Mouse (Mus musculus): ENCODE measurements around the gene Smndc1.

Smndc1 gene

DNA sequence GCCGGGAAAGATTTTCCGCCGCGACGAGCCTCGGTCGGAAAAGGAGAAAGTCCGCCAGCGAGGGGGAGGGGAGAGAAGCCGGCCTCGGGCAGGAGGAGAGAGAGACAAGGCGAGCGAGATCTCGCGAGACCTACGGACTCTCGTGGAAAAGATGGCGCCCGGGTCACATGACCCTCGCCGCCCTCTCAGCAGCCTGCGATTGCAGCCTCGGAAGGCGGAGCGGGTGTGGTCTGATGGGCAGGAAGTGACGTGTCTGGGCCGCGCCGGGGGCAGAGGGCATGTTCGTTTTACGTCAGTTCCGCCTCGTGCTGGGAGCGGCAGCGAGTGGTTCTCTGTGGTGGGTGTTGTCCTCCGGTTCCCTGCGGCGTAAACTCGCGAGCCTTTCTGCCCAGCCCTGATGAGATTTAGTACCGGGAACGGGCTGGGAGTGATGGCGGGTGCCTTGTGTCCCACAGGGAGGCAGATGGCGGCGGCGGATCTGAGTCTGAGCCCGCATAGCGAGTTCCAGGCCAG is at the start of gene Smndc1:
Gene Smndc1, minus strand, starts transcription at position 84 of the 513 bp plus-strand sequence.
- peak; percentile 100 for DNase-seq (ENCODE audit: low read depth, low spot score)

GRCm38 (mm10) chr19:53439340-53439739 is 49.0 kb upstream of the Smndc1 start:
- no peak for DNase-seq (ENCODE audit: low read depth, low spot score)

GRCm38 (mm10) chr19:53437991-53438390 is 47.6 kb upstream of the Smndc1 start:
- no peak for DNase-seq (ENCODE audit: low read depth, low spot score)

- no peak for DNase-seq (ENCODE audit: low read depth, low spot score)
Measured at GRCm38 (mm10) chr19:53437311-53437958, 47.1 kb upstream of the Smndc1 start.

DNA sequence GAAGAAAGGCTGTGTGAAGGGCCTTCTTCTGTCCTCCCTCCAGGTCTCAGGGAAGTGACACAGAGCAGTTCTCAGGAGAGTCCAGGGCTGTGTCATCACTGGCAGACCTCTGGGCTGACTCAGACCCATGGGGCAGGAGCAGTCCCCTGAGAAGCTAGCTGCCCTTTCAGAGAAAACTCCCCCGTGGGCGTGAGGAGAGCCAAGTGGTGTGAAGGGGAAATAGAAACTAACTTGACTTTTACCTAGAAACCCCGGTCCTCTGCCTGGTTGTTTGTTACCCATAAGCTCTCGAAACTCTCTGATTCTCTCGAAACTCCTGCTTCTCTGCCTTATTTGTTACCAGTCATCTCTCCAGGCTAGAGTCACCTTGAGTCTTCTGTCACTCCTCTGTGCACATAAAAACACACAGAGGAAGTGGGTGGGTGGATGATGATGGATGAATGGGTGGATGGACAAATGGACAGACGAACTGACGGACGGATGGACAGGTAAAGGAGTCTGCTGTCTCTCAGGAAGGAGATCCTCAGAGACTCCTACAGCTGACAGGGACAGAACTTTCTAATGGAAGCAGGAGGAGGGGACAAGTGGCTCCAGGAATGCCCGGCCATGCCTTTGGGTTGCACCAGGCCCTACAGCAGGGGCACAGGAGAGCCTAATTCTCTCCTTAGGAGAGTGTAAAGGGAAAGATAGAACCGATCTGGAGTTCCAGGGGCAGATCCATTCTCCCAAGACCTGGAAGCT is 43.7 kb upstream of the Smndc1 start:
- peak; percentile 59 for DNase-seq (ENCODE audit: low read depth, low spot score)

- no peak for DNase-seq (ENCODE audit: low read depth, low spot score)
Measured at GRCm38 (mm10) chr19:53431003-53431402, 40.6 kb upstream of the Smndc1 start.

GRCm38 (mm10) chr19:53430356-53430755 is 40.0 kb upstream of the Smndc1 start:
- no peak for DNase-seq (ENCODE audit: low read depth, low spot score)

DNA sequence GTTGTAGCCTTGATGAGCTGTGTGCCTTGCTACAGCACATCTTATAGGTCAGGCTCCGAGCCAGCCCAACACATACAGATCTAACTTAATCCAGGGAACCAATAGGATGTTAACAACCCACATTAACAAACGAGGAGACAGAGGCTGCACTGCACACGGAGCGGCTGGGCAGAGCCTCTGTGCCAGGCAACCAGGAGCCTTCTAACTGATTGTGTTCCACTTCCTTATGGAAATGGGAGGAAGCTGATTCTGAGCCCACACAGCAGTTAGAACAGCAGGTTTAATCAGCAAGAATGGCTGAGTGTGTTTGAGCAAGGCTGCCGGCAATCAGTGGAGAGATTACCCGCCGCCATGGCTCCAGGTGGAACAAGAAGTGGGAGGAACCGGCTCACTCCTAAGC is 37.4 kb upstream of the Smndc1 start:
- DNase-seq (ENCODE audit: low read depth, low spot score), result no peak

DNA sequence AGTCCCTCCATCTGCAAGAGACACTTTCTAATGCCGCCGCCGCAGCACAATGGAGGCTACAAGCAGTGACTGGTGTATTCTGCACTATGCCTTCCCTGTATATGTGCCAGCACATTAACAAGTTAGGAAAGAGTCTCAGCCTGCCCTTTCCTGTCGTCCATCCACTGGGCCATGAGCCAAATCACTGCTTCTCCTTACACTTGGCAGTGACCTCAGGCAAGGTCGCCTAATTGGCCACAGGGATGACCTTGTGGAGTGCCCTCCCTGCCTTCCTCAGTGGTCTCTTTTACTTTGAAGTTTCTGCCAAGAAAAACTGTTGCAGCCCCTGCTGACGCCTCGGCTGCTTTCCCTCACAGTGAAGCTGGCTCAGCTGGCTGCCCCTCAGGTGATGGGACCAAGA is 37.0 kb upstream of the Smndc1 start:
- no peak for DNase-seq (ENCODE audit: low read depth, low spot score)

DNA sequence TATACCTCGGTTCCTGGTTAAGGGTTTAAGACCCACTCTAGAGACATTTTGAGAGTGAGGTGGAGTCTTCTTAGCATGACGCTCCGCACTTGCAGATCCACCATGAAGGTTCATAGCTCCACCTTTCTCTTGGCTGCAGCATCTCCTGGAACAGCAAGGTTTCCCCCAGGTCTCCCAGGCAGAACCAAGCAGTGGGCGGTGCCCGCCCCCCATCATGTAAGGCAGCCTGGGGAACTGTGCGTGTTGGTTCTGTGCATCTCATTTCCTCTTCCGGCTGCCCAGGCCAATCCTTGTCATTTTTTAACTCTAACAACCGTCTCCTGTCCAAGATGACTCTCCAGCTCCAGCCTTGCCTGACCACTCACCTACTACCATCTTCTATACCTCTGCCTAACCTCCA is 35.4 kb upstream of the Smndc1 start:
- no peak for DNase-seq (ENCODE audit: low read depth, low spot score)

DNA sequence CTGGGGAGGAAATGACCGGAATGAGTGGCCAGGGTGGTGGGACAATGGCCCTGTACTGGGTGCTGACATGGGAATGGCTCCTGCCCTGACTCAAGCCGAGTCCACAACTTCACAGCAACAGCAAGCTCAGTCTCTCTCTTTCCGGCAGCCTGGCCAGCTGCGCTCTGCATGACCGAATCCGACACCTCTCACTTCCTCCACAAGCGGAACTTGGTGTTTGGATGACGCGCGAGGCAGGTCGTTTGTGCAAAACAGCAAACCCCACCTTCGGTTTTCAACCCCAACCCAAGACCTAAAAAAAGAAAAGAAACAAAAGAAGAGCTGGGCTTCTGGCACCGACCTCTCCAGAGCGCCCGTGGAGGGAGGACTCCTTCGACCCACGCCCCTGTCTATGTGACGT is 34.3 kb upstream of the Smndc1 start:
- DNase-seq (ENCODE audit: low read depth, low spot score), result peak; percentile 96

DNA sequence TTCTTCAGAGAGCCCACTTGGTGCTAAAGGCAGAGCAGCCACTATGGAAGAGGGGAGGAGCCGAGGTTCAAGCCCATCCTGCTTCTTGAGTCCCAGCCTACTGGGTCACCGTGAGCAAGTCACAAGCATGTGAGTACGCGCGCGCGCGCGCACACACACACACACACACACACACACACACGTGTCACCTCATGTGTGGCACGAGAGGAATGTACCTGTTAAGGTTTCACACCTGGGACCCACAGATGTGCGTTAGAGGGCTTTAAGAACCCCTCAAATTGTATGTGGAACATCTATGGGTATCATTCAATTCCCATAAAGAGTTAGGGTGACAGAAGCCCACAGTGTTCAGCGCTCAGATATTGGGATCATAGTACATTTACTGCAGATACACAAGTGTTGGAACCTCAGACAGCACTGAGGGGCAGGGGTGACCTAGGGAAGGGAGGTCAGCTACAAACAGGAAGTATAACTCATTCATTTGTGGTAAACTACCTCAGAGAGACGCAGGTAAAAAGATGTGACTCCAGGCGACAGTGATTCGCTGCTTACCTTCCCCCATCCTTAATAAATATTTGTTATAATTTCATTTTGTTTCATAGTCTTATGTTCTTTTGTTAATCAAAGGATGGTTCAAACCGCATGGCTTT is 33.6 kb upstream of the Smndc1 start:
- DNase-seq (ENCODE audit: low read depth, low spot score), result peak; percentile 89

DNA sequence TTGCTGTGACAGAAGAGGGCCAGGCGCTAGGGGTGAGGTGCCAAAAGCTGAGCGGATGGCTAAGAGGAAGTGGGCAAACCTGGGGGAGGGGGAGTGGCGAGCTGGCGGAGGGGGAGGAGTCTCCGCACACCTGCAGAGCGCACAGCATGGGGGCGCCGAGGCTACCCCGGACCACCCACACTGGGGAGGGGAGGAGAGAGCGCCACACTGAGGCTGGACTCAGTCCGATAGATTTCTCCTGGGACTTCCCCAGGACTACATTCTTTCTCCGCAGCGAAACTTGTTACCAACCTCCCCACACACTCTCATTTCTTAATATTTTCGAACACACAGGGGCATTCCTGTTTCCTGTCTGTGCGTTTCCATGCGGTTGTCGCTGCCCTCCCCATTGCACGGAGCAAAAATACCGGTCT is 33.0 kb upstream of the Smndc1 start:
- DNase-seq (ENCODE audit: low read depth, low spot score), result peak; percentile 89

DNA sequence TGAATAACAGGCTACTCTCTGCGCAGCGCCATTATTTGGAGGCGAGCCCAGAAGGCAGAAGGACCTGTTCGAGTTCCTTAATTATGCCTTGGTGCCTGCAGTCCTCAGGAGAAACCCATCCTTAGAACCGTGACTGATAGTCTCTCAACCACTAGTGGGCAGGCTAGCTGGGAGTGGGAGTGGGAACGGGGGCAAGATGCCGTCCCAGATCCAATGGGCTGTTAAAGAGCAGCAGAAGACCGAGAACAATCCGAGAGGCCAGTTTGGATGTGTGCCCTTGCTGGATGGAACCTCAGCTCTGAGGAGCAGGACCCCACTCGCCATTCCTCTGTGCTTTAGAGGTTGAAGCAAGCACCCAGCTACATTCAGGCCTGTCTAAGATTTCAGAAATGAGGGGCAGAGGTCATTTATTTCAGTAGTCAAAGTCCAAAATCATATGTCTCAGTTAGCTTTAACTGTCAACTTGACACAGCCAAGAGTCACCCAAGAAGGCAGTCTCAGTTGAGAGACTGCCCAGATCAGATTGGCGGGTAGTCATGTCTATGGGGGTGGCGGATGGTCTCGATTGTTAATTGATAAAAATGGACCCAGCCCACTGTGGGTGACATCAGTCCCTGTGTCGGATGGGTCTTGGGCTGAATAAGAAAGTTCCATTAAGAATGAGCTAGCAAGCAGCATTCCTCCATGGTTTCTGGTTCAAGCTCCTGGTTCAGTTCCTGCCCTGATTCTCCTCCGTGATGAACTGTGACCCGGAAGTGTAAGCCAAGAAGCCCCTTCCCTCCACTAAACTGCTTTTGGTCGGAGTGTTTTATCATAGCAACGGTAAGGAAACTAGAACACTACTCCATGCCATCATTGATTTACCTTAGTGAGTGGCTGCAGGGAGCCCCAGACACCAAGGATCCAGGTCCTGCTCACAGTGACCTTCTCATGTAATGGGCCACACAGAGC is 32.3 kb upstream of the Smndc1 start:
- peak; percentile 37 for DNase-seq (ENCODE audit: low read depth, low spot score)

DNA sequence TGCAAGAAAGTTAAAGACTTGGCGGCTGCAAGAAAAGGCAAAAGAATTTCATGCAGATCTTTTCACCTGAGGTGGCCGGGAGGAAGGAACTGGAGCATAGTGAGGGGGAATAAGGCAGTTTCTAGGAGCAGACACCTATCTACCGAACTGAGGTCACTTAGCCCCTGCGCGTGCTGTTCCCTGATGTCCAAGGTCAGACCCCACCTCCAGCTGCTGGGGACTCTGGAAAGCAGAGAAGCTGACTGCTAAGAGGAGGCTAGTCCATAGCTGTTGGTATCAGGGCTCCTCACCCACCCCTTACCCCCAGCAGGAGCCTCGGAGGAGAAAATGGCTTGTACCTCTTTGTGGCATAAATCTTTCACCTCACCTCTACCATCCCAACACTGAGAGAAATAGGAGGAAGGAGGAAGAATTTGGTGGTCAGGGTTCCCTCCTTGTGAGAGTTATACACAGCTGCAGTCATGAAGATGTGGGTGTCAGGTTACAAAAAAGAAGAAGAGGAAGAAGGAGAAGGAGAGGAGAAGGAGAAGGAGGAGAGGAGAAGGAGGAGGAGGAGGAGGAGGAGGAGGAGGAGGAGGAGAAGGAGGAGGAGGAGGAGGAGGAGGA is 31.3 kb upstream of the Smndc1 start:
- DNase-seq (ENCODE audit: low read depth, low spot score), result no peak

DNA sequence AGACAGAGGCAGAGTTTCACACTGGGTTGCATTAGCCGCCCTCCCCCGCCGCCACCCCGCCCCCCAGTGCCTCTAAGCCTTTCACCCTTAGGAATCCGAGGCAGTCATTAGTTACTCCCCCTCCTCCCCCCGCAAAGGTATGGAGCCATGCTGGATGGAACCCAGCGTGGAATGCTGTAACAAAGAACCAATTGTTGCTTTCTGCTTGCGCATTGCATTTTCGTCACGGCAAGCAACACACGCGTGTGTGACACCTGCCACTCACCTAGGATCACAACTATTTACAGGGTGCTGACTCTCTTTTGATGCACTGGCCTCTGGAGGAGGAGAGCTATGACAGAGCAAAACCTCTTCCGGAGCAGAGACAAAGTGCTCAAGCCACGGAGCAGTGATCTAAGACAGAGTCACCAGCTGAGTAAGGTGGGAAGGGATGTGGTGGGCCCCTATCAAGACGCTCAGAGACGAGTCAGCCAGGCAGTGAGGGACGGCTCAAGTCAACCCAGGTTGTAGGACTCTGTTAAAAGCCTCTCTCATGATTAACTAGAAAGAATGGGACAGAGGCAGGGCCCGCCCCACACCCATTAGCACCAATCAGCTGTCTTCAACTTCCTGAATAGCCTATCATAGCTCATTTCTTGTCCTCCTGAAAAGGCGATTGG is 30.7 kb upstream of the Smndc1 start:
- DNase-seq (ENCODE audit: low read depth, low spot score), result peak; percentile 90

- peak; percentile 86 for DNase-seq (ENCODE audit: low read depth, low spot score)
Measured at GRCm38 (mm10) chr19:53419834-53420233, 29.5 kb upstream of the Smndc1 start.

DNA sequence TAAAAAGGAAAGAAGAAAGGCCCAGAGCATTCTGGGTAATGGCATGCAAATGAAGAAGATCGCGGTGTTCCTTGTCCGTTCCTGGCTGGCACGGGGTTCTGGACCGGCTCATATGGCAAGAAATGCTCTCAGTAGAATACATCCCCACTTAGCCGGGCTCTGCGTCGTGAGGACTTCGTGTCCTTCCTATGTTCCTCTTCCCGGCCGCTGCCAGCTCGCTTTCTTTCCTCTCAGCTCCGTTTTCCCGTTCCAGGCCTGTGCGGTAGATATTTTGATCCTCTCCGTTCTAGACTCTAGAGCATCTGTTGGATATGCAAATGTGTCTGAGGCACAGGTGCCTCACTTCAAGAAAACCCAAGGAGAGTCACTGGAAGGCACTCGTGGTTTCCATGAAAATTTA is 24.8 kb upstream of the Smndc1 start:
- no peak for DNase-seq (ENCODE audit: low read depth, low spot score)

GRCm38 (mm10) chr19:53414650-53415049 is 24.3 kb upstream of the Smndc1 start:
- no peak for DNase-seq (ENCODE audit: low read depth, low spot score)

- no peak for DNase-seq (ENCODE audit: low read depth, low spot score)
Measured at GRCm38 (mm10) chr19:53413617-53414380, 23.4 kb upstream of the Smndc1 start.

All from CD4-positive helper T cell, adult 2 months (primary cell).